Mouse (Mus musculus) MEL (cell line): Measurements from ENCODE around the gene Spcs2. TPM values are rescaled to one million over a fixed set of nuclear protein-coding genes. Genes with fewer than 3 reads are reported as not detected.

Experiments used
- DNase-seq: peaks from one replicate; pipeline ENCODE4 v3.0.0; 2011; ENCODE audit warnings: low read depth, low spot score
- H3K27ac ChIP-seq: 2 replicates; pipeline ENCODE4 v1.5.1; 2012; ENCODE audit warnings: low read depth, mild to moderate bottlenecking, control low read depth, low read length, moderate library complexity; ENCODE audit not compliant: control insufficient read depth
- H3K27me3 ChIP-seq, 2 experiments: fragments of 150-350 bp in 1 of 2; sonication (generic) in 1 of 2; 2 replicates each; pipeline ENCODE4 v1.6.1; 2012; ENCODE audit warnings: low read length in 2 of 2, mild to moderate bottlenecking in 2 of 2, improper control_type of control experiment in 1 of 2, moderate library complexity in 1 of 2; ENCODE audit not compliant: insufficient read depth in 2 of 2, control insufficient read depth in 1 of 2
- H3K36me3 ChIP-seq, 2 experiments: 2 replicates each; pipeline ENCODE4 v1.6.1; 2012 to 2014; ENCODE audit warnings: low read length in 2 of 2, improper control_type of control experiment in 1 of 2, inconsistent platforms in 1 of 2, mild to moderate bottlenecking in 1 of 2; ENCODE audit not compliant: insufficient read depth in 2 of 2, control insufficient read depth in 1 of 2
- H3K4me1 ChIP-seq, 2 experiments: fragments of 150-350 bp in 1 of 2; sonication (generic) in 1 of 2; 2 replicates each; pipeline ENCODE4 v1.6.1; 2012; ENCODE audit warnings: low read length in 2 of 2, improper control_type of control experiment in 1 of 2, mild to moderate bottlenecking in 1 of 2; ENCODE audit not compliant: insufficient read depth in 2 of 2, control insufficient read depth in 1 of 2
- H3K4me3 ChIP-seq, 2 experiments: fragments of 150-350 bp in 1 of 2; sonication (generic) in 1 of 2; 2 replicates each; pipeline ENCODE4 v1.5.1; 2012; ENCODE audit warnings: low read depth in 2 of 2, low read length in 2 of 2, mild to moderate bottlenecking in 2 of 2, moderate library complexity in 2 of 2, control low read depth in 1 of 2, improper control_type of control experiment in 1 of 2; ENCODE audit not compliant: control insufficient read depth in 1 of 2, insufficient read depth in 1 of 2
- H3K79me2 ChIP-seq: 2 replicates; pipeline ENCODE4 v1.6.1; 2012; ENCODE audit warnings: mild to moderate bottlenecking, low read length, moderate library complexity; ENCODE audit not compliant: control insufficient read depth, poor library complexity, insufficient read depth
- H3K9ac ChIP-seq: 2 replicates; pipeline ENCODE4 v1.6.1; 2012; ENCODE audit warnings: low read depth, mild to moderate bottlenecking, control low read depth, low read length, moderate library complexity; ENCODE audit not compliant: control insufficient read depth, poor library complexity, severe bottlenecking
- H3K9me3 ChIP-seq: fragments of 150-350 bp; sonication (generic); replicated peaks from 2 replicates; pipeline ENCODE4 v1.6.1; 2012; ENCODE audit warnings: mild to moderate bottlenecking, low read length, improper control_type of control experiment, moderate library complexity; ENCODE audit not compliant: insufficient read depth
- BHLHE40 ChIP-seq: IDR thresholded peaks from 2 replicates; pipeline ENCODE4 v1.6.1; 2012; ENCODE audit warnings: low read depth, mild to moderate bottlenecking, inconsistent platforms, low read length, improper control_type of control experiment, borderline replicate concordance
- CHD2 ChIP-seq: IDR thresholded peaks from 2 replicates; pipeline ENCODE4 v1.6.1; 2011; ENCODE audit warnings: low read length, improper control_type of control experiment
- CTCF ChIP-seq, 3 experiments: IDR thresholded peaks in 2 of 3; conservative IDR thresholded peaks in 1 of 3; 2 replicates each; pipeline ENCODE4 v1.5.1; 2011 to 2012; ENCODE audit warnings: low read length in 3 of 3, low read depth in 2 of 3, mild to moderate bottlenecking in 2 of 3, improper control_type of control experiment in 1 of 3, inconsistent platforms in 1 of 3, mixed read lengths in 1 of 3, moderate library complexity in 1 of 3; ENCODE audit not compliant: control insufficient read depth in 1 of 3, insufficient read depth in 1 of 3, poor library complexity in 1 of 3, severe bottlenecking in 1 of 3
- E2F4 ChIP-seq: IDR thresholded peaks from 2 replicates; pipeline ENCODE4 v1.6.1; 2011; ENCODE audit warnings: low read depth, low read length, improper control_type of control experiment, borderline replicate concordance
- ELF1 ChIP-seq: IDR thresholded peaks from 2 replicates; pipeline ENCODE4 v1.6.1; 2014; ENCODE audit warnings: low read depth, mild to moderate bottlenecking, inconsistent platforms, low read length, improper control_type of control experiment, moderate library complexity
- EP300 ChIP-seq, 2 experiments: IDR thresholded peaks; 2 replicates each; pipeline ENCODE4 v1.6.1; 2011; ENCODE audit warnings: improper control_type of control experiment in 2 of 2, low read length in 2 of 2, low read depth in 1 of 2, mild to moderate bottlenecking in 1 of 2
- GATA1 ChIP-seq: IDR thresholded peaks from 2 replicates; pipeline ENCODE4 v1.6.1; 2011; ENCODE audit warnings: low read depth, low read length, improper control_type of control experiment
- HCFC1 ChIP-seq: IDR thresholded peaks from 2 replicates; pipeline ENCODE4 v1.6.1; 2012; ENCODE audit warnings: low read depth, mild to moderate bottlenecking, inconsistent platforms, low read length, improper control_type of control experiment, moderate library complexity
- KAT2A ChIP-seq: conservative IDR thresholded peaks from 2 replicates; pipeline ENCODE4 v1.6.1; 2012; ENCODE audit warnings: low read depth, low read length, improper control_type of control experiment, inconsistent platforms
- MAX ChIP-seq: IDR thresholded peaks from 2 replicates; pipeline ENCODE4 v1.6.1; 2011; ENCODE audit warnings: low read length, improper control_type of control experiment
- MEF2A ChIP-seq: IDR thresholded peaks from 2 replicates; pipeline ENCODE4 v1.6.1; 2014; ENCODE audit warnings: low read depth, mild to moderate bottlenecking, inconsistent platforms, low read length, improper control_type of control experiment; ENCODE audit not compliant: poor library complexity, insufficient replicate concordance, severe bottlenecking; ENCODE audit errors: extremely low read depth
- MYB ChIP-seq: IDR thresholded peaks from 2 replicates; pipeline ENCODE4 v1.6.1; 2011; ENCODE audit warnings: mild to moderate bottlenecking, low read depth, low read length, improper control_type of control experiment
- MYC ChIP-seq: IDR thresholded peaks from 2 replicates; pipeline ENCODE4 v1.6.1; 2011; ENCODE audit warnings: low read depth, mild to moderate bottlenecking, low read length, improper control_type of control experiment, moderate library complexity
- NELFE ChIP-seq: IDR thresholded peaks from 2 replicates; pipeline ENCODE4 v1.6.1; 2011; ENCODE audit warnings: low read depth, low read length, improper control_type of control experiment
- NRF1 ChIP-seq: IDR thresholded peaks from 2 replicates; pipeline ENCODE4 v1.6.1; 2014; ENCODE audit warnings: low read depth, mild to moderate bottlenecking, inconsistent platforms, low read length, improper control_type of control experiment, moderate library complexity; ENCODE audit not compliant: poor library complexity, insufficient read depth, severe bottlenecking
- POLR2AphosphoS2 ChIP-seq: IDR thresholded peaks from 2 replicates; pipeline ENCODE4 v1.6.1; 2011; ENCODE audit warnings: low read length, improper control_type of control experiment
- POLR2AphosphoS5 ChIP-seq: IDR thresholded peaks from 2 replicates; pipeline ENCODE4 v1.6.1; 2012; ENCODE audit warnings: low read depth, borderline replicate concordance, mild to moderate bottlenecking, inconsistent platforms, low read length, moderate library complexity, mixed read lengths
- RCOR1 ChIP-seq: IDR thresholded peaks from 2 replicates; pipeline ENCODE4 v1.6.1; 2012; ENCODE audit warnings: low read depth, mild to moderate bottlenecking, inconsistent platforms, low read length, improper control_type of control experiment
- SIN3A ChIP-seq: IDR thresholded peaks from 2 replicates; pipeline ENCODE4 v1.6.1; 2012; ENCODE audit warnings: low read length, improper control_type of control experiment, inconsistent platforms
- TBP ChIP-seq: IDR thresholded peaks from 2 replicates; pipeline ENCODE4 v1.8.0; 2011; ENCODE audit warnings: low read depth, low read length, improper control_type of control experiment
- UBTF ChIP-seq: IDR thresholded peaks from 2 replicates; pipeline ENCODE4 v1.6.1; 2012; ENCODE audit warnings: low read depth, mild to moderate bottlenecking, inconsistent platforms, low read length, improper control_type of control experiment, moderate library complexity, borderline replicate concordance; ENCODE audit not compliant: insufficient read depth
- USF1 ChIP-seq: IDR thresholded peaks from 2 replicates; pipeline ENCODE4 v1.6.1; 2014; ENCODE audit warnings: low read depth, mild to moderate bottlenecking, inconsistent platforms, low read length, improper control_type of control experiment, moderate library complexity
- ZKSCAN1 ChIP-seq: IDR thresholded peaks from 2 replicates; pipeline ENCODE4 v1.6.1; 2012; ENCODE audit warnings: low read depth, mild to moderate bottlenecking, inconsistent platforms, low read length, improper control_type of control experiment, moderate library complexity
- ZNF384 ChIP-seq: IDR thresholded peaks from 2 replicates; pipeline ENCODE4 v1.6.1; 2012; ENCODE audit warnings: low read depth, mild to moderate bottlenecking, inconsistent platforms, low read length, improper control_type of control experiment
- polyA plus RNA-seq, 2 experiments: library from polyadenylated mRNA; stranded (reverse) in 1 of 2; unstranded in 1 of 2; fragments of >175 nt in 1 of 2; fragments of >200 nt in 1 of 2; gene quantifications; 2 replicates each; pipeline versions ENCODE4 v1.2.1 to v1.2.4; 2012; ENCODE audit warnings: low replicate concordance in 2 of 2, low read depth in 1 of 2; ENCODE audit not compliant: insufficient read length in 2 of 2, insufficient read depth in 1 of 2, missing spikeins in 1 of 2
- total RNA-seq: library from RNA; depleted of rRNA; stranded (reverse); fragments of 300-350 nt; gene quantifications from 2 replicates; pipeline ENCODE4 v1.2.3, GENCODE M21; 2012

The Spcs2 gene
- total and polyA plus RNA-seq, 3 experiments, result 152 to 241 TPM; not detected in 1

DNA sequence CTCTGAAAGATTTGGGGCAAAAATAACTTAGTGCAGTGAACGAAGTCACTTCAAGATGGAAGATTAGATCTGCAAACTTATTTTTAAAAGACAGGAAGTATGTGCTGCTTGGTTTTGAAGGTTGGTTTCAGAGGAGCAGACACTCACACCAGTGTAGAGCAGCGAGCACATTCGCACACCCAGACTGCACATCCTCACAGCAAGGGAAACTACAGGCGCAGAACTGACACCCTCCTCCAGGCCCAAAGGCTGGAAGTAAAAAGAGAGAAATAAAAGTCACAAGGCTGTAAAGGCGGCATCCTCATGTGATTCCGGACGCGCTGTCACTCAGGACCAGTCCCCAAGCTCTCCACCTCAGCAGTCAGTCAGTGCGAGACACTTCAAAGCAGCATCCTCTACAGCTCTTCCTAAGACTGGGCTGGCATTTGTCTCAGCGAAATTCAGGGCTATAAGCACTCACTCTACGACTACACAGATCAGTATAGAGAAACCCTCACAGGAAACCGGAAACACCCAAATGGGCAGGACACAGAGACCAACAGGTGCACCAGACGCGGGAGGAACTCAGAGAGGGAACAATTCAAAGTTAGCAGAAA, 6.9 kb downstream of the Spcs2 start:
- Histone ChIP-seq H3K79me2 (peaks cover 37% of the 10 kb centered on the region), H3K27ac (no peak overlapping the region), H3K9ac (no peak overlapping the region)
- no peak for DNase-seq
- TF ChIP-seq E2F4, result no peak
- no peak for TF ChIP-seq USF1
- TF ChIP-seq KAT2A, result no peak
- no peak for TF ChIP-seq HCFC1
- TF ChIP-seq CTCF (IDR thresholded peaks at IDR 0.05 in 2 of 3, conservative IDR thresholded peaks at IDR 0.05 in 1 of 3; ENCODE audit: control insufficient read depth in 1 of 3, insufficient read depth in 1 of 3, low read depth in 2 of 3, low read length in 3 of 3, poor library complexity in 1 of 3, severe bottlenecking in 1 of 3), result no peak
- no peak for TF ChIP-seq ZKSCAN1
- no peak for TF ChIP-seq MAX
- TF ChIP-seq NRF1, result no peak
- TF ChIP-seq, all 39 proteins: peak for 0
- H3K9me3 ChIP-seq, result no peaks in the 10 kb centered on the region
- no peaks in the 10 kb centered on the region for H3K27me3 ChIP-seq
- peaks cover 12 to 14% of the 10 kb centered on the region in 2 experiments for H3K4me1 ChIP-seq
- no peak overlapping the region for H3K4me3 ChIP-seq
- H3K36me3 ChIP-seq, result peaks cover 13 to 26% of the 10 kb centered on the region in 2 experiments

DNA sequence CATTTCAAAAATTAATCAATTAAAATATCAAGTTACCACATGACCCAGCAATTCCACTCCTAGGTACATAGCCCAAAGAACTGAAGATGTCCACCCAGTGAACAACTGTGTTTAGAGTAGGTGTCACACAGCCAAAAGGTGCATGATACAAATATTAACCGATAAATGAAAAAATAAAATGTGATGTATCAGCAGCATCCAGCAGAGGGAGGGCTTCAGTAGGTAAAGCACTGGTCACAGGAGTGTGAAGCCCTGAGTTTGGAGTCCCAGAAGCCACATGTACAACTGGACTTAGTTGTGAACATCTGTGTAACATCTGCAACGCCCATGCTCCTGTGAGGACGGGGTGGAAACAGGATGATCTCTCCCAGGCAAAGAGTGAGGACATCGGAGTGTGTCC, 9.0 kb downstream of the Spcs2 start:
- H3K36me3 ChIP-seq, result peaks cover 16 to 33% of the 10 kb centered on the region in 2 experiments
- no peak overlapping the region for H3K9ac ChIP-seq
- peaks cover 12 to 14% of the 10 kb centered on the region in 2 experiments for H3K4me1 ChIP-seq
- H3K27me3 ChIP-seq, result no peaks in the 10 kb centered on the region
- no peak for TF ChIP-seq MEF2A
- TF ChIP-seq UBTF, result no peak
- no peak for TF ChIP-seq GATA1
- TF ChIP-seq ELF1, result no peak
- TF ChIP-seq MYC, result no peak
- TF ChIP-seq POLR2AphosphoS5, result no peak
- TF ChIP-seq CHD2, result no peak
- no peak for TF ChIP-seq SIN3A
- TF ChIP-seq EP300 (IDR thresholded peaks at IDR 0.05; ENCODE audit: low read depth in 1 of 2, low read length in 2 of 2), result no peak
- TF ChIP-seq MYB, result no peak
- no peak for TF ChIP-seq KAT2A
- no peak for TF ChIP-seq ZKSCAN1
- no peak for TF ChIP-seq ZNF384
- TF ChIP-seq NELFE, result no peak
- TF ChIP-seq CTCF (IDR thresholded peaks at IDR 0.05 in 2 of 3, conservative IDR thresholded peaks at IDR 0.05 in 1 of 3; ENCODE audit: control insufficient read depth in 1 of 3, insufficient read depth in 1 of 3, low read depth in 2 of 3, low read length in 3 of 3, poor library complexity in 1 of 3, severe bottlenecking in 1 of 3), result no peak
- TF ChIP-seq BHLHE40, result no peak
- no peak for TF ChIP-seq RCOR1
- TF ChIP-seq TBP, result no peak
- no peak for TF ChIP-seq NRF1
- no peak for TF ChIP-seq POLR2AphosphoS2
- H3K79me2 ChIP-seq, result peaks cover 41% of the 10 kb centered on the region
- no peaks in the 10 kb centered on the region for H3K9me3 ChIP-seq
- H3K27ac ChIP-seq, result no peak overlapping the region
- no peak overlapping the region for H3K4me3 ChIP-seq
- DNase-seq, result no peak
